Mouse (Mus musculus): ENCODE measurements around the gene D930020B18Rik. TPM values are rescaled to one million over a fixed set of nuclear protein-coding genes. Genes with fewer than 3 reads are reported as not detected.

The D930020B18Rik gene
- total RNA-seq, 2 experiments from 2014 or later, result not detected

Other genes starting within 250 kb of the D930020B18Rik start
- gene Rassf3, start 165.2 kb upstream of the D930020B18Rik start, total RNA-seq (2014; fragmentation: Nextera tagmentation), result 6.5 and 9.7 TPM in 2 replicates
- gene Rassf3, start 165.2 kb upstream of the D930020B18Rik start, total RNA-seq (2017), result 12.1 and 13.4 TPM in 2 replicates
- 28.9 and 31.5 TPM in 2 replicates for gene Tbk1, start 54.8 kb upstream of the D930020B18Rik start, total RNA-seq (2014; fragmentation: Nextera tagmentation)
- gene Tbk1, start 54.8 kb upstream of the D930020B18Rik start, total RNA-seq (2017), result 31.3 and 47.5 TPM in 2 replicates
- 84.1 and 92.3 TPM in 2 replicates for gene Xpot, start 15.3 kb upstream of the D930020B18Rik start, total RNA-seq (2014; fragmentation: Nextera tagmentation)
- gene Xpot, start 15.3 kb upstream of the D930020B18Rik start, total RNA-seq (2017), result 127 and 153 TPM in 2 replicates
- 11.5 and 13.4 TPM in 2 replicates for gene BC048403, start 98.3 kb downstream of the D930020B18Rik start, total RNA-seq (2014; fragmentation: Nextera tagmentation)
- 5.3 and 7.3 TPM in 2 replicates for gene BC048403, start 98.3 kb downstream of the D930020B18Rik start, total RNA-seq (2017)